Mouse (Mus musculus) megakaryocyte, adult 5-6 weeks (primary cell): ENCODE data around the gene Map3k1. TPM values are rescaled to one million over a fixed set of nuclear protein-coding genes. Genes with fewer than 3 reads are reported as not detected.

ENCODE experiments used
- ATAC-seq: 2 replicates; pipeline ENCODE4 v1.8.0; 2016; ENCODE audit warnings: mild to moderate bottlenecking, inconsistent platforms; ENCODE audit not compliant: poor library complexity, severe bottlenecking
- total RNA-seq, 2 experiments: library from RNA; stranded (forward) in 1 of 2; stranded (reverse) in 1 of 2; fragments of 153-499, 151-499 nt in 1 of 2; fragments of 221-1000, 200-1000 nt in 1 of 2; gene quantifications; 2 replicates each; pipeline versions ENCODE4 v1.2.3 to v1.2.4; 2015 to 2017

Gene Map3k1
- total RNA-seq (2015) (61.5 and 62.2 TPM in 2 replicates), total RNA-seq (2017) (74.4 and 92.6 TPM in 2 replicates)

- peak; percentile 52 for ATAC-seq
These were observed at the start of gene Map3k1 for GRCm38 (mm10) chr13:111808637-111809465. Map3k1 (minus strand) TSS chr13:111808993.

GRCm38 (mm10) chr13:111856786-111857455 is 48.1 kb upstream of the Map3k1 start:
- ATAC-seq: no peak

DNA sequence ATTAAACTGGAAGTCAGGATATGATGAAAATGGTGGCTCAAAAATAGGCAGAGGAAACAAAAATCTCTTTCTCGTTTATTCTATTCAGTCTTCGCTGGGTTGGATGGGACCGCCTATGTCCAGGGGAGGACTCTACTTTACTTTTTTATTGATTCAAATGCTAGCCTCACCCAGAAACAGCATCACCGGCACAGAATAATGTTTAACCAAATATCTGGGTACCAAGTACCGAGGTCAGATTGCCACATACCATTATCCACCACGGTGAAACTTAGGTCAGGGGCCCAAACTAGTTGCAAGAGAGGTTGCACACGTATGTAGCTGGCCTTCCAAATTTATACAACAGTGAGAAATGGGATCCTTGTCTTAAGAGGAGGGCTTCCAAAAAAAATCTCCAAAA is 47.4 kb upstream of the Map3k1 start:
- ATAC-seq: no peak

DNA sequence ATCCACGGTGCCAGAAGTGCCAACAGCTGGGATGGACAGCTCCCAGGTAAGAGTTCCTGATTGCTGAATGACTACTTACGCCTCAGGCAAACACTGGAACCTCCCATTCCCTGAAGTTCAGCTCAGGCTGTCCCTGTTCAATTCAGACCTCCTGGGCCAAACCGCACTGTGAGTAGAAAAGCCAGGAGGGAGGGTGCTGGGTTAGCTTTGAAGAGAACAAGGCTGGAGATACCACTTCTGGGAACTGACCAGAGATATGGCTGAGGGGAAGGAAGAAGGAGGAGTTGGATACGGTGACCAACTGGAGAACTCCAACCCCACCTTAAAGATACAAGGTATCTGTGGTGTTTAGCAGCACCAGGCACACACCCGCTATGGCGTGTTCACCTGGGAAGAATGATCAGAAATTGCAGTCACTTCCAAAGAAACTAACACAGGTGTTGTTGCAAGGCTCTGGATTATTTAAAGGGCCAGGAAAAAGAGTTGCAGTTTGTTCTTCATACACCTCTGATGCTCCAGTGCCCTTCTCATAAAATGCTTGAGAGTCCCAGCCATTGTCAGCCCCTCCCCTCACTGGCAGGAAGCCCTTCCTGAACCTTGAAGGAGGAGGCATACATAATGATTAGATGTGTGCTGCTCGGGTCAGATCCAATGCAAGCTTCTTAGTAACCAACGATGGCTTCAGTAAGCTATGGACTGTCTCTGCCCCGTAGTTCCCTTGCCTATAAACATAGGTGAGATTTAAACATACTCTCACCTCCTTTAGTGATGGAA is 43.8 kb upstream of the Map3k1 start:
- ATAC-seq: no peak

DNA sequence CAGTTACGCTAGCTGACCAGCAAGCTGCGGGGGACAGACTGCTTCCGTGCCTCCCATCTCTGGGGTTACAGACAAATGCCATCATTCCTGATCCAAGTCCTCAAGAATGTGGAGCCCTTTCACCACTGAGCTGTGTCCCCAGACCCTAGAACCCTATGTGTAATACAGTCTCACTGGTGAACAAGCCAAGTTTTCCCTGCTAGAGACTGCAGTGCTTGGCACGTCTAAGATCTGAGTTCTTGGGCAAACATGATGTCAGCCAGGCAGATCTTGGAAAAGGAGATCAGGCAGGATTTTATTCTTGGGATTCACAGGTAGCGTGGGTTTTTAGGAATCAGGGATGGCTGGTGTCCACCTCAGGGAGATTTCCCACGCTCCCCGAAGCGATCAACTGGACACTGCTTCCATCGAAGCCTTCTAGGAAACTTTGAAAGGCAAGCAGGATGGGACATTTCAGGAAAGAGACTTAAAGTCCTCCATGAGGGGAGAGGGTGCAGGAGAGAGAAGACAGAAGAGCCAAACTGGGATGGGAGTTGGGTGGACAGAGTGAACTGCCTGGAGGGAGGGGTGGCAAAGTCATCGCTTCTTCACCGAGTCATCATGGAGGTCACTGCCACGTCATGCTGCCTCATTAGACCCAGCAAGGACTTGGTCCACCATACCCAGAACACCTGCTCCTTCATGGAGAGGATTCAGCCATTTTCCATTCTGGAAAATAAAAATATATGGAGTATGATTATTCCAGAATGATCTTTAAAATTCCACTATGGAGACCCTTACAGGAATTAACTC is 41.4 kb upstream of the Map3k1 start:
- no peak for ATAC-seq

DNA sequence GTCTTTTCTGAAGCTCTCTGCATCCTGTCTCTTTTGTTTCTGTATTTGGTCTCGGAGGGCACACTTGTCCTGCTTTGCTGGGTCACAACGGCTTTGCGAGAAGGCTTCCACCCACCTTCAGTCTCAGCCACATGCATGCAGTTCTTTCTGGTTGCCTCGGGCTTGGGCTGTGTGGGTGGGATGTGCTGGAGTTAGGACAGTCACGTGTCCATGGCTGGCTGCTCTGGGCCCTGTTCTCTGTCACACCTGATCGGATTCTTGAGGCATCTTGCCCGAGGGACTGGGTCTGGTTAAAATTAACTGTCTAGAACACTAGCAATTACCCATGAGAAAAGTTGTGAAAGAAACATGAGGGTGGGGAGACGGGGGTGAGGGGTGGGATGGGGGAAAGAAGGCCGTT is 36.7 kb upstream of the Map3k1 start:
- ATAC-seq: no peak

- no peak for ATAC-seq
These were observed 35.5 kb upstream of the Map3k1 start for GRCm38 (mm10) chr13:111844313-111844712.

- ATAC-seq: no peak
These were observed 27.0 kb upstream of the Map3k1 start for GRCm38 (mm10) chr13:111835787-111836186.

GRCm38 (mm10) chr13:111834613-111835012 is 25.8 kb upstream of the Map3k1 start:
- no peak for ATAC-seq

DNA sequence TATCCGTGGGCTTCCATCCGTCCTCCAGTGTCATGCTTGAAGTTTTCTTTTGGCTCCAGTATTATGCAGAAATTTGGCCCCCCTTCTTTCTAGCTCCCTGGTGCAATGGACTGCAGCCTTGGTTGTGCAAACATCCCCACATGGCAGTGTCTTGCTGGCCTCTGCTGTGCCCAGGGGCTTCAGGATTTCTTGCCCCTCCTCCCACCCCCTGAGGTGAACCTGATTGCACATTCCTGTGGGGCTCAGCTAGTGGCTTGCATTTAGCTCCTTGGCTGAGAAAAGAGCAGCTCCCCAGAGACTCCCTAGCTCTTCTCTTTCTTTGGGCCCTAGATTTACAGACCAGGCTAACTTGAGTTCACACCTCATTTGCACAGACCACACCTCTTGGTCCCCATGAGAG is 20.7 kb upstream of the Map3k1 start:
- ATAC-seq: no peak

DNA sequence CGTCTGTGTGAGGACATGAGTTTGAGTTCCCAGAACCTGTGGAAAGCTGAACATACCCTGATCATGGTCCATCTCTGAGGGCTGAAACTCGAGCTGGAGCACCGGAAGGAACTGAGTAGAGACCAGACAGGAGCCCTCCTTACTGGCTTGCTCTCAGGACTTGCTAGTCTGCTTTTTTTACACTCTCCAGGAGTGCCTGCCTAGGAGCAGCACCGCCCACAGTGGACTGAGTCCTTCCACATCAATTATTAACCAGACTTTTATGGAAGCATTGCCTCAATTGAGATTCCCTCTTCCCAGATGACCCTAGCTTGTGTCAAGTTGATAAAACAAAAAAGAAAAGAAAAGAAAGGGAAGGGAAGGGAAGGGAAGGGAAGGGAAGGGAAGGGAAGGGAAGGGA is 18.7 kb upstream of the Map3k1 start:
- ATAC-seq: no peak

GRCm38 (mm10) chr13:111824178-111824577 is 15.4 kb upstream of the Map3k1 start:
- ATAC-seq: peak; percentile 62

DNA sequence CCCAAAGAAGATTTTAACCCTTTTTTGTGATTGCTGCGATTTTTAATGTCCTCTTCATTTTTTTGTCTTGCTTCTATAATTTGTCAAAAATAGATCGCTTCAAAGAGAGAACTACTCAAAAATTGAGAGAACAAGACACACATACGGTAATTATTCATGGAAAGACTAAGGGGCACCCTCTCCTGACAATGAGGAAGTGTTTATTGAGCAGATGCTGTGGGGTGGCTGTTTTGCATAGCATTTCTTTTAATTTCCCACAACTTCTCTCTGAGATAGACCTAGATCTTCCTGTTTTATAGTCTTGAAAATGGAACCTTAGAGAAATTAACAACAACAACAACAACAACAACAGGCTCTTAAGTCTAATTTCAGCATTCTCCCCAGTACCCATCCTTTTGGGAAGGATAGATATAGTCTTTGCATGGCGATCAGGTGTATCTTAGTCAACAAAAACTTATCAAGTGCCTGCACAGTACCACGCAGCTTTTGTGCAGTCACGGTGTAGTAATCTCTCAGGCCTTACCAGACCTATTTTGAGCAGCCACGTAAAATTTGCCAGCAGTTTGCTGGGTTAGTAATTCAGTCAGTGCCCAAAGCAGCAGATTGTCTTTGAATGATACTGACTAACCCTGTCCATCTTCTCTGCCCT is 13.1 kb upstream of the Map3k1 start:
- peak; percentile 39; the same call in 1 of the 2 replicates for ATAC-seq

GRCm38 (mm10) chr13:111819618-111820385 is 11.0 kb upstream of the Map3k1 start:
- ATAC-seq: no peak

DNA sequence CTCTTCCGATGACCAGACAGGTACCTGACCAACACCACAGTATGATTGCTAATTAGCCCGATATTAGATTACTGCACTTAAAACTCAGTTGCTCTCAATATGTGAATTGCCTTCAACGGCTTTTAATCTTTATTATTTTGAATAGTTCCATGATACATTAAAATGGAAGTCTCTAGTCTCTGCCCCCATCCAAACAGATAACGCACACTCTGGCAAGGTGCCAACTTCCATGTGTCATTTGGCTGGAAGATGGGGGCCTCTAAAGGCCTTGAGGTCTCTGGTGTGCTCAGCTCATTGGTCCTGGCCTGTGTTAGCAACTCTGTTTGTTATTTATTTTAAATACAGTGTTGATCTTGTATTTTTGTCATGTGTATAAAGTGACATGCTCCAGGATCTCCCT is 10.3 kb upstream of the Map3k1 start:
- no peak for ATAC-seq

- peak; percentile 79 for ATAC-seq
These were observed 9.6 kb upstream of the Map3k1 start for GRCm38 (mm10) chr13:111818216-111818903.

DNA sequence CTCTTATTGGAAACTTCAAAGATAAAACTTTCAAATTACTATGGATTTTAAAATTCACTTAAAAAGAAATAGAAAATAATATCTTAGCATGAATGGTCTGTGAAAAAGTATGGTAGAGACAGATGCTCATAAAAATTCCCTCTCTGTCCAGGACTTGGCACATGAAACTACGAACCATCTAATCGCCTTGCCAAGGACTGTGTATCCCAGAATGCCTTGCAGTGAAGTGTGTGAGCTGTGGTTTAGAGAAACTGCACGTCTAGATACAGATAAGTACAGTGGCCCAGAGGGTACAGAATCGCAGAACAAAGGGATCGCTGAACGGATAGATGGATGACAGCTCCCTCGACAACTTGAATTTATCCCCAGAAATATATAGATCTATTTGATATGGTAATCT is 9.0 kb upstream of the Map3k1 start:
- no peak for ATAC-seq

- ATAC-seq: no peak
These were observed 7.6 kb upstream of the Map3k1 start for GRCm38 (mm10) chr13:111816431-111816830.

GRCm38 (mm10) chr13:111815486-111815885 is 6.7 kb upstream of the Map3k1 start:
- no peak for ATAC-seq
